Mouse (Mus musculus) layer of hippocampus, adult 2 months (tissue): Measurements from ENCODE around the gene Lemd1. TPM values are rescaled to one million over a fixed set of nuclear protein-coding genes. Genes with fewer than 3 reads are reported as not detected.
A peak's percentile ranks its signal among the peaks of the same experiment; 100 is the strongest.

Experiments
- DNase-seq, 2 experiments: peaks; one replicate each; pipeline ENCODE4 v3.0.0; 2022; ENCODE audit warnings: low spot score in 2 of 2
- H3K27ac ChIP-seq: fragments of 200-600 bp; 2 replicates; pipeline ENCODE4 v1.8.1; 2022
- H3K4me3 ChIP-seq: fragments of 200-600 bp; 2 replicates; pipeline ENCODE4 v1.8.1; 2022; ENCODE audit warnings: mild to moderate bottlenecking
- CTCF ChIP-seq: fragments of 200-600 bp; conservative IDR thresholded peaks from 2 replicates; pipeline ENCODE4 v1.8.1; 2022; ENCODE audit warnings: antibody characterized with exemption, mild to moderate bottlenecking, moderate library complexity
- long read RNA-seq, 2 experiments: library from polyadenylated mRNA; stranded (forward); transcript quantifications; one replicate each; pipeline ENCODE4 v2.0.0; 2021; ENCODE audit warnings: borderline mapping rate in 2 of 2
- total RNA-seq, 2 experiments: library from RNA; stranded (reverse); gene quantifications; 2 replicates each; pipeline ENCODE4 v1.2.3; 2021

The Lemd1 gene
- under 1 TPM; 0.64 to 0.88 TPM for total RNA-seq
- long read RNA-seq, experiment 1, result 0 reads
- long read RNA-seq, experiment 2, result 0 reads

- H3K27ac ChIP-seq, result no peak within 1 kb of the TSS
- H3K4me3 ChIP-seq, result peak within 1 kb of the TSS; percentile 61
- DNase-seq, result no peak
- TF ChIP-seq CTCF, result no peak
Observed at GRCm38 (mm10) chr1:132191093-132191785, at the start of gene Lemd1, which contains the start of gene AC124108.1. Gene Lemd1 (plus strand): TSS chr1:132191431. Gene AC124108.1 (plus strand): TSS chr1:132191457.

- no peak for TF ChIP-seq CTCF
- Histone ChIP-seq H3K27ac (no peak overlapping the region), H3K4me3 (no peak overlapping the region)
- no peak for DNase-seq
Observed at GRCm38 (mm10) chr1:132141753-132142152, 49.5 kb upstream of the Lemd1 start.

GRCm38 (mm10) chr1:132143079-132143478, 48.2 kb upstream of the Lemd1 start:
- no peak for TF ChIP-seq CTCF
- no peak for DNase-seq
- peak overlapping the region; percentile 40; the same call in 1 of the 2 replicates for H3K27ac ChIP-seq
- H3K4me3 ChIP-seq, result no peak overlapping the region

- peak in 1 of 2 experiments; percentile 23 for DNase-seq
- H3K4me3 ChIP-seq, result no peak overlapping the region
- peak overlapping the region; percentile 40; the same call in 1 of the 2 replicates for H3K27ac ChIP-seq
- no peak for TF ChIP-seq CTCF
Observed at GRCm38 (mm10) chr1:132143730-132144129, 47.5 kb upstream of the Lemd1 start.

GRCm38 (mm10) chr1:132144223-132144622, 47.0 kb upstream of the Lemd1 start:
- no peak for TF ChIP-seq CTCF
- Histone ChIP-seq H3K27ac (peak overlapping the region; percentile 79), H3K4me3 (no peak overlapping the region)
- peak; percentile 57 to 82 for DNase-seq

- no peak overlapping the region for H3K4me3 ChIP-seq
- H3K27ac ChIP-seq, result peak overlapping the region; percentile 79
- DNase-seq, result peak in 1 of 2 experiments; percentile 18
- TF ChIP-seq CTCF, result no peak
Observed at GRCm38 (mm10) chr1:132144837-132145236, 46.4 kb upstream of the Lemd1 start.

- DNase-seq, result no peak
- H3K4me3 ChIP-seq, result no peak overlapping the region
- no peak for TF ChIP-seq CTCF
- no peak overlapping the region for H3K27ac ChIP-seq
Observed at GRCm38 (mm10) chr1:132145973-132146685, 45.1 kb upstream of the Lemd1 start.

- Histone ChIP-seq H3K4me3 (no peak overlapping the region), H3K27ac (no peak overlapping the region)
- no peak for TF ChIP-seq CTCF
- DNase-seq, result no peak
Observed at GRCm38 (mm10) chr1:132149410-132149809, 41.8 kb upstream of the Lemd1 start.

GRCm38 (mm10) chr1:132150171-132150570, 41.1 kb upstream of the Lemd1 start:
- Histone ChIP-seq H3K27ac (no peak overlapping the region), H3K4me3 (no peak overlapping the region)
- no peak for TF ChIP-seq CTCF
- DNase-seq, result no peak

- TF ChIP-seq CTCF, result no peak
- H3K4me3 ChIP-seq, result no peak overlapping the region
- no peak for DNase-seq
- H3K27ac ChIP-seq, result no peak overlapping the region
Observed at GRCm38 (mm10) chr1:132150817-132151601, 40.2 kb upstream of the Lemd1 start.

GRCm38 (mm10) chr1:132151908-132152307, 39.3 kb upstream of the Lemd1 start:
- DNase-seq, result no peak
- no peak for TF ChIP-seq CTCF
- Histone ChIP-seq H3K4me3 (no peak overlapping the region), H3K27ac (no peak overlapping the region)

- H3K4me3 ChIP-seq, result no peak overlapping the region
- TF ChIP-seq CTCF, result no peak
- DNase-seq, result no peak
- H3K27ac ChIP-seq, result no peak overlapping the region
Observed at GRCm38 (mm10) chr1:132153086-132153690, 38.0 kb upstream of the Lemd1 start.
